Mouse (Mus musculus) cerebellum, adult 11 months (tissue): Measurements from ENCODE around the gene Olfr199.
"Not testable (repeated sequence)": the region's sequence is repeated elsewhere in the genome, so short reads cannot be mapped to it uniquely, and the experiment has no call there.

Source experiments
- DNase-seq: peaks from one replicate; pipeline ENCODE4 v3.0.0; 2022

The Olfr199 gene

DNA sequence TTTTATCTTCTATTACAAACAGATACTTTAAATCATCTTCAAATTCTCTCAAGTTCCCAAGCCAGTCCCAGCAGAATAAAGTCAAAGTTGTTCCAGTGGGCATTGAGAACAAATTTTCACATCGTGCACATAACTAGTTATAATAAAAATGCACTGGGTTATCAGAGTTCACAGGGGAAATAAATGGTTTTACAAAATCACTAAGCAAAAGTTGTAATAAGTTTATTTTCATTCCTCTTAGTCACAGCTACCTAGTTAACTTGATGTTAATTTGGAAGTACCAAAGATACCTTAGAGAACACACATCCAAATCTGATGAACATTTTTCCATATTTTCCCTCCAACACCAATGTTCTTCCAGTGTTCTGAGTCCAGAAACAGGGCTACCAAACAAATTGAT, at the start of gene Olfr199:
TSS of gene Olfr199 (minus strand) at position 101 of the 400 bp plus-strand sequence.
- not testable (repeated sequence) for DNase-seq

DNA sequence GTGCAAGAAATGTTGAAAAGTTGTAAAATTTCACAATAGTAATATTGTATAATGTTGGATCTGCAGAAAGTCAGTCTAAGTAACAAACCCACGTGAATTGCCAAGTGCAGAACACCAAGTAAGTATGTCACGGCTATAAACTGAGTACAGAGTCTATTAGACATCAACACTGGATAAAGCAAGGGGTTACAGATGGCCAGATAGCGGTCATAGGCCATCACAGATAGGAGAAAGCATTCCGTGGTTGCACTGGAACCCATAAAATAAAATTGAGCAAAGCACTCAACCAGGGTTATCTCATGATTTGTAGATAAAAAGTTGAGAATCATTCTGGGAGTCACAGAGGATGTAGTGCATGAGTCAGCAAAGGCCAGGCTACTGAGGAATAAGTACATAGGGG, 49.5 kb upstream of the Olfr199 start:
- DNase-seq, result not testable (repeated sequence)

DNA sequence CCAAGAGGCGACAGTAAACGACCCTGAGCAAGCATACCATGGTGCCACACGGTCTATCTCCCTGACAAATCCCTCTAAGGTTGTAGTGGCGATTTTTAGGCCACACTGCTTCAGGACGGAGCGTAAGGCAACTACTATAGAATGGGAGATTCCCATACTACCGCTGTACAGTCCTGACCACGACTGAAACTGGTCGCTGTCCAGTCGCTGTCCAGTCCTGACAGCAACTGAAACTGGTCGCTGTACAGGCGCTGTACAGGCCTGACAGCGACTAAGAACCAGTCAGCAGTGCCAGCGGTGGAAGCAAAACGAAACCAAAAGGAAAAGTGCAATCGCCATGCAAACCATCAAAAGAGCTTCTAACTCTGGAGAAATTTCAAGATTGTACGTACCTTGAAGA, 30.1 kb upstream of the Olfr199 start:
- no peak for DNase-seq

DNA sequence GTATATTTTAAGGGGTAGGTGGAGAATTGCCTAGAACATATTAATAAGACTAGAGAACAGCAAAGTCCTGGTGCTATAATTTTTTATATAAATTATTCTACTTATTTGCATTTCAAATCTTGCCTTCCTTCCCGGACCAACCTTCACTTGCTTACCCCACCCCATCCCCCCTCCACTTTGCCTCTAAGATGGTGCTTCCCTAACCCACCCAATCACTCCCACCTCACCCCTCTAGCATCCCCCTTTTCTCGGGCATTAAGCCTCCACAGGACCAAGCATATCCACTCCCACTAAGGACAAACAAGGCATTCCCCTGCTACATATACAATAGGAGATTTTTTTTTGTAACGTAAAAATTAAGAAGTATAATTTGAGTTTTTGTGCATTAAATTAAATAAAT, 1.7 kb downstream of the Olfr199 start:
- not testable (repeated sequence) for DNase-seq

DNA sequence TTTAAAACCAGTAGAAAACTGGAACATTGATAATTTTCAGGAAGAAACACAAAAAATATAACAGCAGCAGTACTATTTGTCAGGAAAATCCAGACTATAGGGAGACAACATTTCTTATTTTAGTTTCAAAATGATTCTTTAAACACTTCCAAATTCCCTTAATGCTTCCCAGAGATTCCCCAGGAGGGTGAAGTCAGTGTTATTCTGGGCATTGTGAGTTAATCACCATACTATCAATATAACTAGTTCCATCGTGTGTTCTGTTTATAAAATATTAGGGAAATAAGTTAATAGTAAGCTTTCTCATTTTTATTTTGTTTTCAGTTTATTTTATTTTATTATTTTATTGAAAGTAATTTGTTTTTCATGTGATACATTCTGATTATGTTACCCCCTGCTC, 16.1 kb downstream of the Olfr199 start, which contains the start of gene Olfr198:
TSS of gene Olfr198 (minus strand) at position 101 of the 400 bp plus-strand sequence.
- not testable (repeated sequence) for DNase-seq

DNA sequence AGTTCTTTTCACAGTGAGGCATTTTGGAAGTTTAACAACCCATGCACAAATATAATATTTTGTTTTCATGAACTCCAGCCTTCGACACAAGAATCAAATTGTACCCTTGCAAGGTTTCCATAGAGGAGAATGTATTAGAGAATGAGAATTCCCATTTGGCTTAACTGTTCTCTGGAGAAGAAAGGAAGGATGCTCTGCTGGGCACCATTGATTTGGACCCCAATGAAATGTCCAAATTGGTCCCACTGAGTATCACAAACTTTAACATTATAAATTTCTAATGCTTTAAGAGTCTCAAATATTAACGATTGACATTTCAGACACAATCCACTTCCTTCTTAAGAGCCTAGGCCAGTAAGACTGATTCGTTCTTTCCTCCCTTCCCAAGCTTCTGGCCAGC, 49.2 kb downstream of the Olfr199 start, which contains the start of gene Olfr196:
TSS of gene Olfr196 (minus strand) at position 101 of the 400 bp plus-strand sequence.
- no peak for DNase-seq
